Mouse (Mus musculus): Measurements from ENCODE around the gene Prkcq. TPM values are rescaled to one million over a fixed set of nuclear protein-coding genes. Genes with fewer than 3 reads are reported as not detected.

Prkcq gene
- polyA plus RNA-seq (2016; fragmentation: Nextera tagmentation; extraction: Ambion mirVana): 1.7 and 2.3 TPM in 2 replicates

GRCm38 (mm10) chr2:11171754-11172501 lies at the start of gene Prkcq:
Prkcq (plus strand) TSS chr2:11172108.
- Histone ChIP-seq H3K9me3 (no peaks in the 10 kb centered on the region), H3K4me1 (replicated peaks) (0 out of 2 replicates have a peak, but pooled peaks cover 8% of the 10 kb centered on the region), H3K4me2 (peak within 1 kb of the TSS; percentile 78), H3K9ac (replicated peaks) (peak within 1 kb of the TSS; percentile 63), H3K4me3 (replicated peaks) (peak within 1 kb of the TSS; percentile 58), H3K27me3 (peaks cover 27% of the 10 kb centered on the region), H3K27ac (no peak within 1 kb of the TSS), H3K36me3 (no peaks in the 10 kb centered on the region)
- WGBS: 3% methylated on average over 50 of the region's 51 CpGs
- peak; percentile 67 for ATAC-seq (ENCODE audit: insufficient number of reproducible peaks, insufficient read depth, low FRiP score, low TSS enrichment, low read depth)

DNA sequence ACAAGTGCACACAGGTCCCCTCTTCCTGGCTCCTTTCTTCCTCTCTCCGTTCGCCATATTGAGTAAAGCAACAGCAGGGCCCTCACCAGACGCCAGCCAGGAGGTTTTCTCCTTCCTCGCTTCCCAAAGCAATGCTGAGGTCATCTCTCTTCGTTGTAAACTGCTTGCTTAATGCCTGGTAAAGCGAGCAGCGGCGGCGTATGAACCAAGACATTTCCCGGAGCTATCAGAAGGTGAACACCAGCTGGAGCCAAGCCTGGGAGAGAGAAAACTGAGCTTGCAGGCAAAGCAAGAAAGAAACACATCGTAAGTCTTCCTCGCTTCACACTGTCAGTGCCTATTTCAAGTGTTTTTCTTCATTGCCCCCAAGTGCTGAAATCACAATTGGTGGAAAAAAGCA lies 41.0 kb upstream of the Prkcq start:
- H3K4me2 ChIP-seq: no peak overlapping the region
- ATAC-seq (ENCODE audit: insufficient number of reproducible peaks, insufficient read depth, low FRiP score, low TSS enrichment, low read depth): no peak
- H3K36me3 ChIP-seq: no peaks in the 10 kb centered on the region
- no peaks in the 10 kb centered on the region for H3K9me3 ChIP-seq
- no peak overlapping the region for H3K27ac ChIP-seq
- no peaks in the 10 kb centered on the region for H3K27me3 ChIP-seq
- no peak overlapping the region for H3K9ac ChIP-seq (replicated peaks)
- H3K4me3 ChIP-seq (replicated peaks): no peak overlapping the region
- WGBS: 88% methylated on average over 12 of the region's 12 CpGs
- H3K4me1 ChIP-seq (replicated peaks): no peaks in the 10 kb centered on the region

DNA sequence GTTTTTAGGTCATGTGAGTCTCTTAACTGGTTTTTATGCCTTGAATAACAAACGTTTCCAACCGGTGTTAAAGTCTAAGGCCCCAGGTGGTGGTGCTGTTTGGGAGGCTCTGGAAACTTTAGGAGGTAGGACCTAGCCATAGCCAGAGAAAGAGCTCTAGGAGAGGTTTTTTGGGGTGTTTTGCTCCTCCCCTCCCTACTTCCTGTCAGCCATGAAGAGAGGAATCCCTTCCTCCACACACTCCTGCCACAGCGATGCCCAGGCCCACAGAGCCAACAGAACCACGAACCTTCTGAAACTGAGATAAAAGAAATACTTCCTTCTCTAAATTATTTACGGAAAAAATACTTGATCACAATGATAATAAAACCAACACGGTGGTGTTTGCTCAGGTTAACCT lies 36.2 kb upstream of the Prkcq start:
- H3K9ac ChIP-seq (replicated peaks): no peak overlapping the region
- H3K27ac ChIP-seq: no peak overlapping the region
- peaks cover 4% of the 10 kb centered on the region; the same call in 1 of the 2 replicates for H3K9me3 ChIP-seq
- no peaks in the 10 kb centered on the region for H3K27me3 ChIP-seq
- no peak for ATAC-seq (ENCODE audit: insufficient number of reproducible peaks, insufficient read depth, low FRiP score, low TSS enrichment, low read depth)
- WGBS: 73% methylated on average over 6 of the region's 6 CpGs
- H3K4me1 ChIP-seq (replicated peaks): no peaks in the 10 kb centered on the region
- H3K4me2 ChIP-seq: no peak overlapping the region
- H3K36me3 ChIP-seq: no peaks in the 10 kb centered on the region
- H3K4me3 ChIP-seq (replicated peaks): no peak overlapping the region

DNA sequence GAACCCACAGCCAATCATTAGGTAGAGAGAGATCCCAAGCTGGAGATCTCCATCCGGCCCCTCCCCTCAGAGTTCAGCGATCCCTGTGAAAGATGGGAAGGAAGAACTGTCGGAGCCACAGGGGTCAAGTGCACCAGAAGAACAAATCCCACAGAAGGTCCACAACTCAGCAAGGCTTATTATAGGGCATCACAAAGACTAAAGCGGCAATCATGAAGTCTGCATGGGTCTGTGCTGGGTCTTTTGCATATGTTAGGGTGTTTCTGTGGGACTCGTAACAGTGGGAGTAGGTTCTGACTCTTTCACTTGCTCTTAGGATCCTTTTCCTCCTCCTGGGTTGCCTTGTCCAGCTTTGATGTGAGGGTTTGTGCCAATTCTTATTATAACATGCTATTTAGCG lies 33.8 kb upstream of the Prkcq start:
- WGBS: 93% methylated on average over 6 of the region's 6 CpGs
- ATAC-seq (ENCODE audit: insufficient number of reproducible peaks, insufficient read depth, low FRiP score, low TSS enrichment, low read depth): no peak

GRCm38 (mm10) chr2:11139518-11140152 lies 32.3 kb upstream of the Prkcq start:
- ATAC-seq (ENCODE audit: insufficient number of reproducible peaks, insufficient read depth, low FRiP score, low TSS enrichment, low read depth): no peak
- Histone ChIP-seq H3K27ac (no peak overlapping the region), H3K4me2 (no peak overlapping the region), H3K9ac (replicated peaks) (no peak overlapping the region), H3K9me3 (peaks cover 4% of the 10 kb centered on the region; the same call in 1 of the 2 replicates), H3K36me3 (no peaks in the 10 kb centered on the region), H3K27me3 (no peaks in the 10 kb centered on the region), H3K4me3 (replicated peaks) (no peak overlapping the region), H3K4me1 (replicated peaks) (no peaks in the 10 kb centered on the region)
- 71% methylated on average over 1 of the region's 1 CpGs for WGBS

More for the DNA sequence above, 33.8 kb upstream of the Prkcq start:
- Histone ChIP-seq H3K4me3 (replicated peaks) (no peak overlapping the region), H3K27me3 (no peaks in the 10 kb centered on the region), H3K9me3 (peaks cover 4% of the 10 kb centered on the region; the same call in 1 of the 2 replicates), H3K4me1 (replicated peaks) (no peaks in the 10 kb centered on the region), H3K36me3 (no peaks in the 10 kb centered on the region), H3K9ac (replicated peaks) (no peak overlapping the region), H3K27ac (no peak overlapping the region), H3K4me2 (no peak overlapping the region)

DNA sequence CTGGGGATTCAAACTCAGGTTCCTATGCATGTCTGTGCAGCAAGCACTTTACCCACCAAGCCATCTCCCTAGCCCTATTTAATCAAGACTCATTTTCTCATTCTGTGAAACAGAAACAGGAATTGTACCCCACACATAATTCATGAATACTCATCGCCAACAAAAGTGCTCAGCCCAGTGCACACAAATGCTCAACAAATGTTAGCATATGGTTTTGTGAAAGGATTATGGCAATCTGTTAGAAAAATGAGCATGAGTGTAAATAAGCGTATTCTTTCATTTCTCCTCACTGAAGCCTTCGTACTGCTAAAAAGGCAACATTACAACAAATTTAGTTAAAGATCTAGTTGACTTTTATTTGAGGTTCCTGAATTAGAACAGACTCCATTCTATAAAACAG lies 31.5 kb upstream of the Prkcq start:
- 94% methylated on average over 3 of the region's 3 CpGs for WGBS
- no peak for ATAC-seq (ENCODE audit: insufficient number of reproducible peaks, insufficient read depth, low FRiP score, low TSS enrichment, low read depth)
- no peaks in the 10 kb centered on the region for H3K4me1 ChIP-seq (replicated peaks)
- no peak overlapping the region for H3K27ac ChIP-seq
- H3K9ac ChIP-seq (replicated peaks): no peak overlapping the region
- no peak overlapping the region for H3K4me2 ChIP-seq
- no peak overlapping the region for H3K4me3 ChIP-seq (replicated peaks)
- H3K36me3 ChIP-seq: no peaks in the 10 kb centered on the region
- peaks cover 4% of the 10 kb centered on the region; the same call in 1 of the 2 replicates for H3K9me3 ChIP-seq
- no peaks in the 10 kb centered on the region for H3K27me3 ChIP-seq

GRCm38 (mm10) chr2:11149091-11149490 lies 22.8 kb upstream of the Prkcq start:
- H3K27me3 ChIP-seq: no peaks in the 10 kb centered on the region
- H3K9me3 ChIP-seq: no peaks in the 10 kb centered on the region
- H3K4me1 ChIP-seq (replicated peaks): no peaks in the 10 kb centered on the region
- no peak overlapping the region for H3K4me3 ChIP-seq (replicated peaks)
- 90% methylated on average over 4 of the region's 4 CpGs for WGBS
- no peaks in the 10 kb centered on the region for H3K36me3 ChIP-seq
- no peak overlapping the region for H3K4me2 ChIP-seq
- H3K9ac ChIP-seq (replicated peaks): no peak overlapping the region
- ATAC-seq (ENCODE audit: insufficient number of reproducible peaks, insufficient read depth, low FRiP score, low TSS enrichment, low read depth): no peak
- H3K27ac ChIP-seq: no peak overlapping the region

- H3K4me1 ChIP-seq (replicated peaks): no peaks in the 10 kb centered on the region
- WGBS: 76% methylated on average over 7 of the region's 7 CpGs
- no peak overlapping the region for H3K4me3 ChIP-seq (replicated peaks)
- no peak overlapping the region for H3K27ac ChIP-seq
- H3K9ac ChIP-seq (replicated peaks): no peak overlapping the region
- H3K36me3 ChIP-seq: no peaks in the 10 kb centered on the region
- no peaks in the 10 kb centered on the region for H3K9me3 ChIP-seq
- ATAC-seq (ENCODE audit: insufficient number of reproducible peaks, insufficient read depth, low FRiP score, low TSS enrichment, low read depth): no peak
- H3K4me2 ChIP-seq: no peak overlapping the region
- no peaks in the 10 kb centered on the region for H3K27me3 ChIP-seq
Observed at GRCm38 (mm10) chr2:11150975-11151374, 20.9 kb upstream of the Prkcq start.

- H3K9ac ChIP-seq (replicated peaks): no peak overlapping the region
- no peaks in the 10 kb centered on the region for H3K4me1 ChIP-seq (replicated peaks)
- ATAC-seq (ENCODE audit: insufficient number of reproducible peaks, insufficient read depth, low FRiP score, low TSS enrichment, low read depth): no peak
- no peak overlapping the region for H3K4me3 ChIP-seq (replicated peaks)
- WGBS: 77% methylated on average over 6 of the region's 6 CpGs
- H3K36me3 ChIP-seq: no peaks in the 10 kb centered on the region
- no peak overlapping the region for H3K27ac ChIP-seq
- no peak overlapping the region for H3K4me2 ChIP-seq
- no peaks in the 10 kb centered on the region for H3K27me3 ChIP-seq
- H3K9me3 ChIP-seq: no peaks in the 10 kb centered on the region
Observed at GRCm38 (mm10) chr2:11151655-11152323, 20.1 kb upstream of the Prkcq start.

DNA sequence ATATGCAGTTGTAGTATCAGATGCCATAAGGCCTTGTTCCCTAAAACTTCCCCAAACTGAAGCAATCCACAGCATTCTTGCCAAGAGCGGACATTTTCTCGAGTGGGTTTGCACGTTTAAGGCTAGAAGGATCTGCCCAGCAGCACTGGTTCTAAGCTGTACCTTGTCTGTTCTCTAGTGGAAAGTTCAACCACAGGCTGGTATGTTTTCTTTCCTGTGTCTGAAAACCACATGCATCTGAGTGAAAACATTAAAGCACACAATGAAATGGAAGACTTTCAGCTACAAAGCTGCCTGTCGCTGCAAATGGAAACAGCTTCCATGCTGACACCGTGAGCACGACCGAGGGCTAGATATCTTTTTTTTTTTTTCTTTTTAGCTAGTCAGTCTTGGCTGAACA lies 12.3 kb upstream of the Prkcq start:
- Histone ChIP-seq H3K4me3 (replicated peaks) (no peak overlapping the region), H3K27ac (no peak overlapping the region), H3K4me2 (no peak overlapping the region), H3K9me3 (no peaks in the 10 kb centered on the region), H3K36me3 (no peaks in the 10 kb centered on the region), H3K9ac (replicated peaks) (no peak overlapping the region), H3K4me1 (replicated peaks) (no peaks in the 10 kb centered on the region), H3K27me3 (no peaks in the 10 kb centered on the region)
- ATAC-seq (ENCODE audit: insufficient number of reproducible peaks, insufficient read depth, low FRiP score, low TSS enrichment, low read depth): no peak
- 95% methylated on average over 7 of the region's 7 CpGs for WGBS

DNA sequence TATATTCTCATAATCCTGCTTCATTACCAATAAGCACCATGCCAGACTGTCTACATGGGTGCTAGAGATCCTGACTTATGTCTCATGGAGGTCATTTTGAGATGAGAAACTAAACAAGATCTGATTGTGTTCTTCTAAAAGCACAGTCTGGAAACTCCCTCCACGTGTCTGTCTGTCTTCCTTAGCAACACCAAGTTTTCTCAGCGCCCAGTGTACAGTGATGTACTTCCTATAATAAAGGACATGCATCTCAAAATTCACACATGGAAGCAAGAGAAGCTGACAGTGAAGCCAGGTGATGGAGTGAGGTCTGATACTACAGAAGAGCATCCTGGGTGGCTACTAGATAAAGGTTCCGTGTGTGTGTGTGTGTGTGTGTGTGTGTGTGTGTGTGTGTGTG lies 11.2 kb upstream of the Prkcq start:
- Histone ChIP-seq H3K27me3 (no peaks in the 10 kb centered on the region), H3K4me1 (replicated peaks) (no peaks in the 10 kb centered on the region), H3K9me3 (no peaks in the 10 kb centered on the region), H3K27ac (no peak overlapping the region), H3K4me2 (no peak overlapping the region), H3K36me3 (no peaks in the 10 kb centered on the region), H3K9ac (replicated peaks) (no peak overlapping the region), H3K4me3 (replicated peaks) (no peak overlapping the region)
- ATAC-seq (ENCODE audit: insufficient number of reproducible peaks, insufficient read depth, low FRiP score, low TSS enrichment, low read depth): no peak
- WGBS: 77% methylated on average over 3 of the region's 3 CpGs
